Mouse (Mus musculus): ENCODE measurements at regions not wholly inside any gene's neighbourhood (a gene's known extent, or its start where the extent isn't known, plus 50 kb on each side); places are given as distances from the start of the nearest gene placed in this dataset.

GRCm38 (mm10) chr6:120614526-120614925, 51.6 kb upstream of the Cecr2 start:
- no peak for DNase-seq (ENCODE audit: low spot score)

GRCm38 (mm10) chr6:120612346-120612745, 53.8 kb upstream of the Cecr2 start:
- no peak for DNase-seq (ENCODE audit: low spot score)

- DNase-seq (ENCODE audit: low spot score) = no peak
Measured at GRCm38 (mm10) chr6:120609858-120610257, 56.3 kb upstream of the Cecr2 start.

GRCm38 (mm10) chr6:120605471-120605870, 60.7 kb upstream of the Cecr2 start:
- peak; percentile 38 for DNase-seq (ENCODE audit: low spot score)

GRCm38 (mm10) chr6:120604020-120604958, 61.9 kb upstream of the Cecr2 start:
- peak; percentile 66 for DNase-seq (ENCODE audit: low spot score)

GRCm38 (mm10) chr6:120603454-120603853, 62.7 kb upstream of the Cecr2 start:
- peak; percentile 54 for DNase-seq (ENCODE audit: low spot score)

GRCm38 (mm10) chr6:120600376-120600775, 65.8 kb upstream of the Cecr2 start:
- DNase-seq (ENCODE audit: low spot score) = no peak

GRCm38 (mm10) chr6:120598471-120598870, 67.4 kb upstream of the Hdhd5 start:
- DNase-seq (ENCODE audit: low spot score) = no peak

GRCm38 (mm10) chr6:120597887-120598286, 66.8 kb upstream of the Hdhd5 start:
- DNase-seq (ENCODE audit: low spot score) = no peak

- no peak for DNase-seq (ENCODE audit: low spot score)
Measured at GRCm38 (mm10) chr6:120596717-120597116, 65.6 kb upstream of the Hdhd5 start.

- DNase-seq (ENCODE audit: low spot score) = no peak
Measured at GRCm38 (mm10) chr6:120594463-120594862, 63.3 kb upstream of the Hdhd5 start.

- DNase-seq (ENCODE audit: low spot score) = no peak
Measured at GRCm38 (mm10) chr6:120592705-120593104, 61.6 kb upstream of the Hdhd5 start.

- DNase-seq (ENCODE audit: low spot score) = no peak
Measured at GRCm38 (mm10) chr6:120592031-120592681, 61.0 kb upstream of the Hdhd5 start.

GRCm38 (mm10) chr6:120590191-120590590, 59.1 kb upstream of the Hdhd5 start:
- DNase-seq (ENCODE audit: low spot score) = no peak

GRCm38 (mm10) chr6:120588701-120589659, 57.9 kb upstream of the Hdhd5 start:
- DNase-seq (ENCODE audit: low spot score) = no peak

GRCm38 (mm10) chr6:120585941-120586280, 54.8 kb upstream of the Hdhd5 start:
- no peak for DNase-seq (ENCODE audit: low spot score)

- no peak for DNase-seq (ENCODE audit: low spot score)
Measured at GRCm38 (mm10) chr6:120585118-120585940, 54.2 kb upstream of the Hdhd5 start.

GRCm38 (mm10) chr6:120581748-120582147, 50.6 kb upstream of the Hdhd5 start:
- DNase-seq (ENCODE audit: low spot score) = no peak
